Mouse (Mus musculus) kidney, postnatal 14 days (tissue): ENCODE measurements around the gene Olfr1034.
"Not testable (repeated sequence)": the region's sequence is repeated elsewhere in the genome, so short reads cannot be mapped to it uniquely, and the experiment has no call there.

Source experiments
- DNase-seq: peaks from one replicate; pipeline ENCODE4 v3.0.0; 2022; ENCODE audit warnings: mixed read lengths

Olfr1034 gene

DNA sequence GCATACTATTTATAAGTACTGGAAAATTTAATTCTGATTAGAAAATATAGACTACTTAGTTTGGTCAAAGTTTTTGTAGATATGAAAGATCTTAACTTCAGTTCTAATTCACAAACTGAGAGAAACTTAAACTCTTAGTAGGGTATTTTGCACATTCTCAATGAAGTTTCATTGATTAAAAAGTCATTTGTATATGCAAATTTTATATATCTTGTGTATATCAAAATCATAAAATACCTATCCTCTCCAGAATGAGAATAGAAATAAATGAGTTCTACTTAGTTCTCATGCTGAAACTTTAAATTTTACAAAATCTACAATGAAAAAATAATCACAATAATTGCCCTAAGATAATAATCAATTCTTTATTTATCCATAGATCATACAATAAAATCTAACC lies at the start of gene Olfr1034:
TSS of gene Olfr1034 (plus strand) at position 301 of the 400 bp plus-strand sequence.
- no peak for DNase-seq

DNA sequence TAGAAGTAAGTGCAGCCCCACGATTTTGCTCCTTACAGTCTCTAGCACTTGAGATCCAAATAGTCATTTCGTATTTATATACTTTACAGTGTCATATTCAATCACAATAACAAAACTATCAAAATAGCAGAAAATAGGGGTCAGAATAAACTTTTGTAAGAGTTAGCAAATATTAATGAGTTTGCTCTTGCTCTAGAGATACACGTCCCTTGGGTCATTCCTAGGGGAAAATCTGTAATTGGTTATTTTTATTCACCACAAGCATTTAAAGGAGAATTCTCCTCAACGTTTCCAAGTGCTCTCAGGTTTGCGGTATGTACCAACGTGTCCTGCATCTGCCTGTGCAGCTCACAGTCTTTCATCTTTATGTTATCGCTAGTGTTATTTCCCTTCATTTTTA lies 40.4 kb upstream of the Olfr1034 start, which contains the start of gene Olfr1032:
TSS of gene Olfr1032 (plus strand) at position 301 of the 400 bp plus-strand sequence.
- no peak for DNase-seq

- peak; percentile 14 for DNase-seq
Observed at GRCm38 (mm10) chr2:86020406-86020805, 25.3 kb upstream of the Olfr1034 start, which contains the start of gene Olfr1033. Gene Olfr1033 (plus strand): TSS chr2:86020633.

GRCm38 (mm10) chr2:86021518-86021917 lies 24.1 kb upstream of the Olfr1034 start:
- not testable (repeated sequence) for DNase-seq

GRCm38 (mm10) chr2:86050777-86051176 lies 5.1 kb downstream of the Olfr1034 start:
- DNase-seq, result not testable (repeated sequence)

- DNase-seq, result not testable (repeated sequence)
Observed at GRCm38 (mm10) chr2:86063766-86064165, 18.1 kb downstream of the Olfr1034 start.

- no peak for DNase-seq
Observed at GRCm38 (mm10) chr2:86070189-86070588, 24.5 kb downstream of the Olfr1034 start.

DNA sequence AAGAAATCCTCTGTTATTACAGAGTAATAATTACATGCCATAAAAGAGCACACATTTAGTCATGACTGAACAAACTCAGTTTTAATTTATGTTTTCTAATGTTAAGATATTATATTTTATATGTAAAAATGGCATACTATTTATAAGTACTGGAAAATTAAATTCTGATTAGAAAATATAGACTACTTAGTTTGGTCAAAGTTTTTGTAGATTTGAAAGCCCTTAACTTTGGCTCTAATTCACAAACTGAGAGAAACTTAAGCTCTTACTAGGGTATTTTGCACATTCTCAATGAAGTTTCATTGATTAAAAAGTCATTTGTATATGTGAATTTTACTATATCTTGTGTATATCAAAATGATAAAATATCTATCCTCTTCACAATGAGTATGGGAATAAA lies 28.0 kb downstream of the Olfr1034 start, which contains the start of gene Olfr1036:
TSS of gene Olfr1036 (plus strand) at position 301 of the 400 bp plus-strand sequence.
- not testable (repeated sequence) for DNase-seq

DNA sequence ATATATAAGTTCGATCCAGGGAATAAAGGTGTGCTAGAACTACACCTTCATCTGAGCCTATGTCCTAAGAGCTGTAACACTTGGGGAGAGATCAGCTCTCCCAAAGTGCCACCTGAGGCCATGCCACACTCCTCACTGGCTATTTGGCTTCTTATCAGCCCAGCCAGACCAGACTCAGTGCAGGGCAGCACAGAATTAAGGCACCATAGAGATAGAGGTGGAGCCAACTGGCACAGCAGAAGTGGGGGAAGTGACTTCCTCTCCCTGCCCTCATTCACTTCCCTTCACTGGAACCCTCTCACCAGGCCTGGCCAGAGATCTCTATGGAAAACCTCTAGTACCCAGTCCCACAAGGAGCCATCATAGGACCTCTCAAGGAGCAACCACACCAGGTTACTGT lies 34.8 kb downstream of the Olfr1034 start:
- not testable (repeated sequence) for DNase-seq

GRCm38 (mm10) chr2:86087285-86087684 lies 41.6 kb downstream of the Olfr1034 start, which contains the start of gene Olfr1037:
Gene Olfr1037 (minus strand): TSS chr2:86087385.
- no peak for DNase-seq
